Mouse (Mus musculus) liver, adult 10 weeks (tissue): ENCODE results near the gene Gm20830. TPM values are rescaled to one million over a fixed set of nuclear protein-coding genes. Genes with fewer than 3 reads are reported as not detected.

Experiments
- polyA plus RNA-seq: library from polyadenylated mRNA; stranded (reverse); fragments of 350-450 nt; fragmentation: Illumina TruSeq; extraction: RNeasy Lipid Tissue Mini Kit (QIAGEN cat#74804); gene quantifications from one replicate; pipeline ENCODE4 v1.2.3, GENCODE M21; 2014; ENCODE audit warnings: low read depth, low replicate concordance

The Gm20830 gene
- polyA plus RNA-seq = not detected

DNA sequence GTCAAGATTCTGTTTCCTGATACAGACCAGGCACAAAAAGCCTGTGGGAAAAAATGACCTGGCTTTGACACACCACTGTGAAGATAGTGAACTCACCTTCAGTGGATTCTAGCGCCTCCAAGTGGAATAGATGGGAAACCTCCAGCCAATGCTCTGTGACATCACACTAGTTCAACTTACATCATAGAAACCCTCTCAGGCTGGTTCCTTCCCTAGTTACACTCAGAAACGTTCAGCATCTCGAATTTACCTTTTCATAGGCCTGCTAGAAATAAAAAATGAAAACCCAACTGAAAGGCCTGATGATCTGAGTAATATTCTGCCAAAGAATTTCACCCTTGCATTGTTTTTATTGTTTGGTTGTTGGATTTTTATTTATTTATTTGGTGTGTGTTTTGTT, at the start of gene Gm20830:
Gene Gm20830, minus strand, starts transcription at position 101 of the 400 bp plus-strand sequence.

Other genes starting within 250 kb of the Gm20830 start
- not detected for gene Gm21719, start 235.4 kb downstream of the Gm20830 start, polyA plus RNA-seq